Mouse (Mus musculus): ENCODE data around the gene Skor1. TPM values are rescaled to one million over a fixed set of nuclear protein-coding genes. Genes with fewer than 3 reads are reported as not detected.

The Skor1 gene
- total RNA-seq, 2 experiments from 2014 or later, result 0.17 TPM; not detected in 1

GRCm38 (mm10) chr9:63094030-63094429 is 54.7 kb downstream of the Skor1 start:
- no peak for DNase-seq (ENCODE audit: extremely low spot score in 1 of 2, low spot score in 1 of 2)

GRCm38 (mm10) chr9:63092567-63092966 is 56.2 kb downstream of the Skor1 start:
- DNase-seq (ENCODE audit: extremely low spot score in 1 of 2, low spot score in 1 of 2), result no peak

GRCm38 (mm10) chr9:63091971-63092528 is 56.7 kb downstream of the Skor1 start:
- DNase-seq (ENCODE audit: extremely low spot score in 1 of 2, low spot score in 1 of 2), result peak; percentile 49 to 70

- DNase-seq (ENCODE audit: extremely low spot score in 1 of 2, low spot score in 1 of 2), result peak in 1 of 2 experiments; percentile 26
Measured at GRCm38 (mm10) chr9:63091101-63091921, 57.5 kb downstream of the Skor1 start.

- DNase-seq (ENCODE audit: extremely low spot score in 1 of 2, low spot score in 1 of 2), result no peak
Measured at GRCm38 (mm10) chr9:63089141-63089540, 59.6 kb downstream of the Skor1 start.

Other genes with a start within 250 kb of the Skor1 start
- 10 to 100 TPM; 57.8 to 63.8 TPM for gene Pias1, start 161.0 kb downstream of the Skor1 start, total RNA-seq (2021)
- gene Map2k5, start 228.9 kb upstream of the Skor1 start, total RNA-seq (2021), result 10 to 100 TPM; 33.7 to 37.4 TPM

All from layer of hippocampus, postnatal 25 days (tissue).